Mouse (Mus musculus): ENCODE measurements around the gene C330021F23Rik. TPM values are rescaled to one million over a fixed set of nuclear protein-coding genes. Genes with fewer than 3 reads are reported as not detected.
"Not testable (repeated sequence)": the region's sequence is repeated elsewhere in the genome, so short reads cannot be mapped to it uniquely, and the experiment has no call there.

C330021F23Rik gene
- total RNA-seq (2021), result under 1 TPM; 0.43 to 0.51 TPM
- long read RNA-seq, experiment 1, result 0 reads
- long read RNA-seq, experiment 2, result 0 reads

- peak in 1 of 2 experiments; percentile 4 for DNase-seq
- intact Hi-C loops (cut with DNase I), result no loop called here
Observed at GRCm38 (mm10) chr8:3567641-3568371, at the start of gene C330021F23Rik. Gene C330021F23Rik, plus strand, starts transcription at chr8:3567990.

- DNase-seq, result no peak
- intact Hi-C loops (cut with DNase I), result no loop called here
Observed at GRCm38 (mm10) chr8:3522007-3522697, 45.6 kb upstream of the C330021F23Rik start.

- no peak for DNase-seq
- intact Hi-C loops (cut with DNase I), result no loop called here
Observed at GRCm38 (mm10) chr8:3530816-3531215, 37.0 kb upstream of the C330021F23Rik start.

- DNase-seq, result no peak
- intact Hi-C loops (cut with DNase I), result no loop called here
Observed at GRCm38 (mm10) chr8:3531936-3532335, 35.9 kb upstream of the C330021F23Rik start.

DNA sequence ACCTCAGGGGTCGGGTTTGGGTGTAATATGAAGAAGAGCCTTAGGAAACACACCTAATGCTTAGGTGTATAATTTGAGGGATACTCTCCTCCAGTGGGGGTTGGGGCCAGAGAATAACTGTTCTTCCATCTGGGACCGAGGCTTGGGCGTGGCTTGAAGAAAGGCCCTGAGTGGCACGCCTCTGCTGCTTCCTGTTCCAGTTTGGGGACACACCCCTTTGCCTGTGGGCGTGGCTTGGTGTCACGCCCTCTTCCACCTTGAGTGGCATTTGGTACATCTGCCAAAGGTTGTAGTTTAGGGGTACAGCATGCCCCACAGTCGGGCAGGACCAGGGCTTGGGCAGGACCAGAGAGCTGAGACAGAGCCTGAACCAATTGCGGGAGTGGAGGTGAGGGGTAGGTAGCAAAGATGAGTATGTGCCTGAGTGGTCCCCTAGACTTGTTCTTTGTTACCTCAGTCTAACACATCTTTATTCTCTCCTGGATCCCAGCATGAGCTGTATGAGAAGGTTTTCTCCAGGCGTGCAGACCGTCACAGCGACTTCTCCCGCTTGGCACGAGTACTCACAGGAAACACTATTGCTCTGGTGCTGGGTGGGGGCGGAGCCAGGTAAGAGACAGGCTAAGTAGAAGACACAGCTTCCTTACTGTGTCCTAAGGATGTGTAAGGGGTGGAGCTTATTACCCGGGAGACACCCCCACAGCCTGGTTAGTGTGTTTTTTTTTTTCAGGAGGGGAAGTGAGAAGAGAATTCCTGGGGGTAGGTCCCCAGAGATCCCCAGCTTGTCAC is 31.5 kb upstream of the C330021F23Rik start:
- intact Hi-C loops (cut with DNase I), result no loop called here
- DNase-seq, result no peak

- no peak for DNase-seq
- intact Hi-C loops (cut with DNase I), result no loop called here
Observed at GRCm38 (mm10) chr8:3536940-3537339, 30.9 kb upstream of the C330021F23Rik start.

GRCm38 (mm10) chr8:3537666-3538065 is 30.1 kb upstream of the C330021F23Rik start:
- intact Hi-C loops (cut with DNase I), result no loop called here
- no peak for DNase-seq

DNA sequence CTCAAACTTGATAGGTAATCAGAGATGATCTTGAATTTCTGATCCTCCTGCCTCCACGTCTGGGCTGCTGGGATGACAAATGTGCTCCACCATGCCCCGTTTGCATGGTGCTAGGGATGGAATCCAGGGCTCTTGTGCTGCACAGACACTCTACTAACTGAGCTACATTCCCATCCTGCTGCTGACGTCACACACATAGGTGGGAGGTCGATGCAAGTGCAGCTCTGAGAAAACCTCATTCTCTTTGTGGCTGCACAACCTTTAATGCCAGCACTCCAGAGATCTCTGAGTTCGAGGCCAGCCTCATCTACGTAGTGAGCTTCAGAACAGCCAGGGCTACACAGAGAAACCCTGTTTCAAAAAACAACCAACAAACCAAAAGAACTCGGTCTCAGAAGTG is 28.6 kb upstream of the C330021F23Rik start:
- intact Hi-C loops (cut with DNase I), result no loop called here
- no peak for DNase-seq

DNA sequence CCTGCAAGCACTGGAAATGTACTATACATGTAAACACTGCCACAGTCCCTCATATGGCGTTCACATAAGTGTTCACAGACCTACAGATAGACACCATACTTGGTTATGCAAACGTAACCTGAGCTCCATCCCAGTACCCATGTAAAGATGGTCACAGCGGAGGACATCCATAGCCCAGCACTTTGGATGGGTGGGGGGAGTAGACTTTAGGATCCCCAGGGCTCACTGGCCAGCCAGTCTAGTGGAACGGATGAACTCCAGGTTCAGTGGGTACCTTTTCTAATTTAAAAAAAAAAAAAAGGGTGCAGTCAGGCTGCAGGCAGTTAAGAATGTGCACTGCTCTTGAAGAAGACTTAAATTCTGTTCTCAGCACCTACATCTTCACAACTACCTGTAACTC is 27.7 kb upstream of the C330021F23Rik start:
- intact Hi-C loops (cut with DNase I), result no loop called here
- DNase-seq, result no peak

DNA sequence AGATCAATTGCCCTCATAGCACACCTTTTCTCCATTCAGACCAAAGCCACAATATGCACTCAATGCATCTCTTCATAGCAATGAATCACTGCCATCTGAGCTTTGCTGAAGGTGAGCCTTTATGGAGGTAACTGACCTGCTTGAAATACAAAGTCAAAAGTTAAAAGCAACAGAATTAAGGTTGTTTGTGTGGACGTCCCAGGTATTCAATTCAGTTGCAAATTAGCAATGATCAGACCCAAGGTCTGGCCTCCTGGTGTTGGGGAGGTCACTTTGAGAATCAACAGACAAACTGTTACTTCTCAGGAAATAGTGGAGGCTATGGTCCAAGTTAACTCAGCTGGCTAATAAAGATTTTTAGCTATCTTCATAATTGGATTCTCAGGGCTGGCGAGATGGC is 21.3 kb upstream of the C330021F23Rik start:
- intact Hi-C loops (cut with DNase I), result no loop called here
- DNase-seq, result no peak

DNA sequence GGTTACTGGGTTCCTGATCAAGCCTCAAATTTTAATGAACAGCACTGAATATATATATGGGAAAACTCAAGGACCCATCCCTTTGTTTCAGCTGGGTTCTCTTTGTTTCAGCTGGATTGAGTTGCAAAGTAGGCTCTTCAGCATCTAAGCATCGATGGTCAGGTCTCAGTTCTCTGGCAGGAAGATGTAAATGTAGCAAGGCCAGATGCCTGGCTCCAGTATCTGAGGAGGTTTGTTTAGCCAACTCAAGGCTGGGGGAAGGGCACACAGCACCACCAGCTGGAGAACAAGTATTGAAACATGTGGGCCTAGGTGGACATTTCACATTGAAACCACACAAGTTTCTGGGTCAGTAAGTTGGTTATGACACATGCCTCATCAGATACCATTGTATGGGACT is 15.6 kb upstream of the C330021F23Rik start:
- no peak for DNase-seq
- intact Hi-C loops (cut with DNase I), result no loop called here

- no peak for DNase-seq
- intact Hi-C loops (cut with DNase I), result no loop called here
Observed at GRCm38 (mm10) chr8:3556114-3556513, 11.7 kb upstream of the C330021F23Rik start.

GRCm38 (mm10) chr8:3568378-3568777 is 588 bp downstream of the C330021F23Rik start:
- no peak for DNase-seq
- intact Hi-C loops (cut with DNase I), result no loop called here

DNA sequence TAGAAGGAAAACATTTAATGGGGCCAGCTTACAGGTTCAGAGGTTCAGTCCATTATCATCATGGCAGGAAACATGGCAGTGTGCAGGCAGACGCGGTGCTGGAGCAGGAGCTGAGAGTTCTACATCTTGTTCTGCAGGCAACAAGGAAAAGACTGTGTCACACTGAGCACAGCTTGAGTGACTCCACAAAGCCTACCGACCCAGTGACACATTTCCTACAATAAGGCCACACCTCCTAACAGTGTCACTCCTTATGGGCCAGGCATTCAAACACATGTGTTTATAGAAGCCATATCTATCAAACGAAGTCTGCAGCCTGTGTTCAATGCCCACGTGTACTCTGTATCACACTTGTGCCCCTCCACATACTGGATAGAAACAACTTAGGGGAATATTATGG is 2.0 kb downstream of the C330021F23Rik start:
- no peak for DNase-seq
- intact Hi-C loops (cut with DNase I), result no loop called here

DNA sequence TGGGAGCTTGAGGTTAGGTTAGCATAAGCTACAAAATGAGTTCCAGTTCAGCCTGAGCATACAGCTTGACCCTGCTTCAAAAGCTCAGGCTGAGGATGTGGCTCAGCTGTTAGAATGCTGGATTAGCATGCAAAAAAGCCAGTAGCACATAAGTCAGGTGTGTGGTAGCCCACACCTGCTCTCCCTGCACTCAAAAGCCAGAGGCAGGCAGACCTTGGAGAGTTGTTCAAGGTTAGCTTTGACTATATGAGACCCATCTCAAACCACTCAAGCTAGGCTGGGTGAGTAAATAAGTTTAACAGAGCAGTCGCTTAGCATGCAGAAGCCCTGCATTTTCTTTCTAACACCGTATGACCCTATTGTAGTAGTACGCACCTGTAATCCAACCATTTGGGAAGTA is 6.8 kb downstream of the C330021F23Rik start:
- intact Hi-C loops (cut with DNase I), result no loop called here
- DNase-seq, result no peak

- DNase-seq, result no peak
Observed at GRCm38 (mm10) chr8:3576211-3576960, 8.6 kb downstream of the C330021F23Rik start.

GRCm38 (mm10) chr8:3579390-3580364 is 11.9 kb downstream of the C330021F23Rik start:
- no peak for DNase-seq
- intact Hi-C loops (cut with DNase I), result no loop called here

More at GRCm38 (mm10) chr8:3576211-3576960, 8.6 kb downstream of the C330021F23Rik start:
- intact Hi-C loops (cut with DNase I), result no loop called here

- DNase-seq; intact Hi-C loops (cut with DNase I): not testable (repeated sequence)
Observed at GRCm38 (mm10) chr8:3581961-3582360, 14.2 kb downstream of the C330021F23Rik start.

- no peak for DNase-seq
- intact Hi-C loops (cut with DNase I), result no loop called here
Observed at GRCm38 (mm10) chr8:3586452-3586851, 18.7 kb downstream of the C330021F23Rik start.
